Mouse (Mus musculus) spleen, embryonic (tissue): ENCODE results near the gene Rap1gds1.

Experiments
- CTCF ChIA-PET: fragments of 350-600 bp; sonication (Branson Sonifier 250); formaldehyde crosslinking; loops from one replicate; lab custom pipeline; 2022; lab: Charles Lee

The Rap1gds1 gene

DNA sequence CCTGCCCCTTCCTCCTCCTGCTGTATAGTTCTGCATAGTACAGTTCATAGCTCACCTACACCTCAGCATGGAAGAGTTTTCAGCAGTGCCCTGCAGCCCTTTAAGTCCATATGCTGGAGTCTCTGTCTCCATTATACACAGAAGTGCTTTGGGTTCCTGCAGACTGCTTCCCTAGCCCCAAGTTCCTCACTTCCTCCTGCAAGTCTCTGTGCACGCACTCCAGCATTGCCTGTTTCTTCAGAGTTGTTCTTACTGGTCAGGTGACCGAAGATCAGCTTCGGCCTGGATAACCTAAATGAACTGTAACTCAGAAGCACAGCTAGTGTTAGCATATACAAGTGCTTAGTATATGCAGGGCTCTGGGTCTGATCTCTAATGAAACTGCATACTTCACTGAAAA, 12.9 kb downstream of the Rap1gds1 start:
- CTCF ChIA-PET, result no interaction called here

DNA sequence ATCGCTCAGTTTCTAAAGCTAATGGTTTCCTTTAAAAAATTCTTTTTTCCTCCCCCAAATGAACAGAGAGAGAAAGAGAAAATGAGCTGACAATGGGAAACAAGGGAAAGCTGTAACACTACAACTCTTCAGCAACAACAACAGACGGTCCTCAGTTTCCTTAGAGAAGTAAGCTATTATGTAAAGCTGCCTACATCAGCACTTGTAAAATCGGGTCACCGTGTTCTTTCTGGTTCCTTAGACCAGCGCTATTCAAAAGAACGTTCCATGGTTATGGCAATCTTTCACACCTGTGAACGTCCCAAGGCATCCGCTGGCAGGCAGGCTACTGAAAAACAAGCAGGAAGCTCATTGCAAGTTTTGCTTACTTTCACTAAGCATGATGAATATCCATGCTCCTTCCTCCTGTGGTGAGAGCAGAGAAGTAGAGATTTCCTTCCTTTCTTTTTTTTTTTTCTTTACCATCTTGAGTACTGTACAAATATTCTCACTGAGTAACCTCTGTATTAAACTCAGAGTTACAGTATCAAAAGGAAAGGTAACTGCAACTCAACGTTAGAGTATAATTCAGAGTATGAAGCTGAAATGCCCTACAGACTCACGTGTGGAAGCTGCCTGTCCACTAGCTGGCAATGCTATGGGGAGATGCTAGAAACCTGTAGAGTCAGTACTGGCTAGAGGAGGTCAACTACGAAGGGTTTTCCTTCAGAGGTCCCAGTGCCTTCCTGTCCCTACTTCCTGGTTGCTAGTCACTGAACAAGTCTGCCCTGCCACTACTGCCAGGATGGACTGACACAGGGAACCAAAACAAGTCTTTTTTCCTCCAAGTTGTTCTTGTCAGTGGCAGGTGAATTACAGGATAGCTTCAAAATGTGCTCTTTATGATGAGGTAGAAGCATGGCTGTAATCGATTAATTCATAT, 26.0 kb downstream of the Rap1gds1 start:
- CTCF ChIA-PET, result interaction anchor here (0.7 kb wide), 1 partner anchor 94 kb away, joined by 5 read pairs; no protein-coding TSS in a partner anchor

DNA sequence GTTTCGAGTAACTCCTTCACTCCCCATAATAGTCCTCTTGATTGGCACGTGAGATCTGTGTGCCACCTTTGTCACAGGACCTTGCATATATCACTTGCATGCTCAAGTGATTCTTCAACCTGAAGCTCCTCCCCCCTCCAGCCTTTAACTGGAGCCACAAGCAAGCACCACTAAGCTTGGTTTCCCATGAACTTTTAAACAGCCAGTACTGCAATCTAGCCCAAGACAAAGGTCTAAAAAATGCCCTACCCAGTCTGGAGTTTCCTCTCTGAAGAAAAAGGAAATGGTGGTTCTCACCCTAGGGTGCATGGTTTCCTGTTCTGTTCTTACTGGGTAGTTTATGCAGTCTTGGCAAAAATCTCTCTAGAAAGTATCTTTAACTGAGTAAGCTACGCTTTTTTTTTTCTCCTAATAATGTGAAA, 32.6 kb downstream of the Rap1gds1 start:
- CTCF ChIA-PET, result no interaction called here

DNA sequence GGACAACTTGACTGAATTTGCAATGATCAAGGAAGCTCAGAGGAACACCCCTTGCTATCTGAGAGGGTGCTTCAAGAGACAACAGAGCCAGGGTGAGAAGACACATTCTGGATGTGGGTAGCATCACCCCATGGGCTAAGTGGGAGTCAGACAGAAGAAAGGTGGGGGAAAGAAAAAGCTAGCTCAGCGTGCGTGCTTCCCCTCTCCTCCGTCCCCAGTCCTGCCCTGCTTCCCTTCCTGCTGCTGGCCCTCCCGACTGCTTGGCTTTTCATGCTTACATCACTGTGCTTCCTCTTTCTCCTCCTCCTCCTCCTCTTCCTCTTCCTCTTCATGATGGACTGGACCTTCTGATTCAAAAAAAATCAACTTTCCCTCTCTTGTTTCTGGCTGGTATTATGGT, 33.1 kb downstream of the Rap1gds1 start:
- CTCF ChIA-PET, result no interaction called here

DNA sequence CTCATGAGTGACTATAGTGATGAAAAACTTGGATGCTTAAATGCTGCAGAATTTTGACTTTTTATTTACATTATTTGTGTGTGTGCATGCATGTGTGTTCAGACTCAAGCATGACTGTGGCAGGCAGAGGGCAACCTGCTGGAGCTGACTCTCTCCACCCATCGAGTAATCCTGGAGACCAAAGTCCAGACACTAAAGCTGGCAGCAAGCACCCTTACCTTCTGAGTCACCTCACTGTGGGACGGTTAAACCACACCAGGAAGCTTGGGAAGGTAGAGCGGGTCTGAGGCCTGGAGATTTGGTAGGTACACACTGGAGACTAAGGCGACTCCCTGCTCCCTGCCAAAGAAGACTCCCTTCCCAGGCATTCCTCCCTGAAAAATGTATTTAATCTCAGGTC, 38.0 kb downstream of the Rap1gds1 start:
- CTCF ChIA-PET, result no interaction called here

DNA sequence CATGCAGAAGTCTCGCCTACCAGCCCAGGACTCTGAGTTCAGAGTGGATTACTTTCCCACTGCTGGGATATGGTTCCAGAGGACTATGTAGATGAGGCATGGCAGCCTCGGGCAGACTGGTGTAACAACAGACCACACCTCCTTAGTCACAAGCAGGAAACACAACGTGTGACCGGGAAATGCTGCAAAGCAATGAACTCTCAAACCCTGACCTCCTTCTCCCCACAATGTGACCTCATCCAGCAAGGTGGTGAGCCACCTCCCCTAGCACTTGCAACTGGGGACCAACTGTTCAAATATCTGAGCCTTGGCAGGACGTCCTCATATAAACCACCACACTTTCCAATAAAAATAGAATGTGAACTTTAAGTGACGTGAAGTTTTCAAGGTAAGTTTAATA, 41.8 kb downstream of the Rap1gds1 start:
- CTCF ChIA-PET, result no interaction called here

DNA sequence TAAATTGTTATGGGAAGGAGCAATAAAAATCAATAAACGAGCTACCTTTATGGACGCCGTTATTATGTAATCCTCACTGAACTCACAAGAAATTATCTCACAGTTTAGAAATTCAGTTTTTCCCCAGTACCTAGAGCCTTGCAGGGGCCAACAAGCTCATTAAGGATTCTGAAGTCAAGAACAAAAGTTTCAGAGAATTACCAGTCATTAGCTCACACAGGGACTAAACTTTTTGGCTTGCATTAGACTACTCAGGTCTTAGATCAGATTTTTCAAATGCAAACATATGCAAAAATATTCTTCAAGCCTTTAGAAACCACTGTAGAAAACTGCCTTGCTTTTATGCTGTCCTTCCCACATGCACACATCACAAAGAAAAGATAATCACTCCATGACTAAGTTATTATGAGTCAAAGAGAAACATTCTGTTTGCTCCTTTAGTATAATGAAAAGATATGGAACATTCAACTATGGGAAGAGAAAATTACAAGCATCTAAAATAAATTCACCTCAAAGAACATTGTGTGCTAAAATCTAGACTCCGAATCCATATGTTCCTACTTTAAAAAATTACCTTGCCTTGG, 44.3 kb downstream of the Rap1gds1 start:
- CTCF ChIA-PET, result no interaction called here

DNA sequence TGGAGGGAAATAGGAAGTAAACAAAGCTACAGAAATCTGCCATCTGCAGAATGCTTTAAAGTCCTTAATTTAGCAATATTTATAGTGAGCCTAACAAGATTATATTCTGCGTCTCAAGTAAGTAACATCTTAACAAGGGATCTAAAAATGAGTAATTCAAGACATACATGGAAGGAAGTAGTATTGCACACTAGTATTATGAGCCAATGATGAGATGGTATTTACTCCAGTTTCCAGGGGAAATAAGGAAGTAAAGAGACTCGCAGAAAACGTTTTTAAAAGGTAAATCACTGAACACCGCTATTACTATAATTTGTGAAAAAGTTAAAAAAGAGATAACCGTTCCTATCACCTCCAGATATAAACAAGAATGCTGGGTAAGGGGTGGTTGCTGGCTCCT, 49.9 kb downstream of the Rap1gds1 start:
- CTCF ChIA-PET, result no interaction called here

DNA sequence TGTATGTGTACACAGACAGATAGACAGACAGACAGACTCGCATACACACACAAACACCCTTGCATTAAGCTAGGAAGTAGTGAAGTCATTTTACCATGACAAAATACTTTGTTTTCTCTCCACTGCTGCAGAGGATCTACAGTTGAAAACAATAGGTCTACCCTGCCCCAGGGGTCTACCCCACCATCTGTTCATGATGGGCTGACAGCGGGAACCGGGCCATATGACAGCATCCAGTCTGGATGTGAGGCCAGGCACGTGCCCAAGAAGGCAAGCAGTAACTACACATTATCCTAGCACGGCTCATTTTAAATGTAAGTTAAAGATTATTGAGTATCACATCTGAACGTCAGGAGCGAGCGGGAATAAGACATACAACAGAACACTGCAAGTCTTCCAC, 51.4 kb downstream of the Rap1gds1 start:
- CTCF ChIA-PET, result no interaction called here

DNA sequence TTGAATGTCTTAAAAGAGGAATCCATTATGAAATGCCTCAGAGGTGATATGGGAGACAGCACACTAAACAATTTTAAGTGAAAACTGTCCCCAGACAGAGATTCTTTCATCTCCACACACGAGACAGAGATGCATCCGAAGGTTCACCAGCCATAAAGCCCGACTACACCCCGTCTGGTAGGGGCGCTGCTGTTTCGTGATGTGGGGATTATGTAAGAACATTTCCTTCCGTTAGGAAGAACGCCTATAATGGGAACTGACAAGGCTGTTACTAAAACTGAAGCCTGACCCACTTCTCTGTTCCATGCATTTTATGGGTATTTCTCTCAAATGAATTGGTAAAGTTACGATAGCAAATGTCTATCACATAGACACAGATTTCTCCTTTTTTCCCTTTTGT, 62.6 kb downstream of the Rap1gds1 start:
- CTCF ChIA-PET, result no interaction called here

DNA sequence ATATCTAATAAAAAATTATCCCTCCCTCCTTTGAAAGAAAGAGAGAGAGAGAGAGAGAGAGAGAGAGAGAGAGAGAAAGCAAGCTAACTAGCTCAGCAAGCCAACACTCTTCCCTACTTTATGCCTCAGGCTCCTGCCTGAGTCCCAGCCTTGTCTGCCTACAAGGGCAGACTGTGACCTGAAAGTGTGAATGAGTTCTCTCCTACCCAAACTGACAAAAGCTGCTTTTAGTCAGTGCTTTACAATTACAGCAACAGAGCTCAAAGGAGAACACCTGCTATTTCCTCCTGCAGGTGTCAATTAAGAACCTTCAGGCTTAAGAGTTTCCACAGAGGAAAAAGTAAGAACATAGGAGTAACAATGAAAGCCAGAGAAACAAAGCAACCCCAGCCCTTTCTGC, 69.3 kb downstream of the Rap1gds1 start:
- CTCF ChIA-PET, result no interaction called here

DNA sequence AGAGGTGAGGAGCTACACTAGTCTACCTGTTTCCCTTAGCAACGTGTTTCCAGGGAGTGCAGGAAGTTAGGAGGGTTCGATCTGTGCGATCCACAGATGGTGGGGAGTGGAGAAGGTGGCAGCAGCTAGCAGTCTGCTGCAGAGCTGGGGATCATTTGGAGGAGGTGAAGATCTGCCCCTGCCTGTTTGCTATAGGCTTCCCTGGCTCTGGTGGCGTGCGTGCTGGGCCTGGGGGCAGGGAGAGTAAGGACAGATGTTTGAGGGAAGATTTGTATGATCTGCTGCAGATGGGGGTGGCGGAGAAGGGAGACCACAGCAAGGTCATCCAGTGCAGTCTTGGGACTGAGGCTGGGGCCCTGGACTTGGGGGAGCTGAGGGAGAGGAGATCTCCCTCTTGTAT, 72.2 kb downstream of the Rap1gds1 start:
- CTCF ChIA-PET, result no interaction called here

DNA sequence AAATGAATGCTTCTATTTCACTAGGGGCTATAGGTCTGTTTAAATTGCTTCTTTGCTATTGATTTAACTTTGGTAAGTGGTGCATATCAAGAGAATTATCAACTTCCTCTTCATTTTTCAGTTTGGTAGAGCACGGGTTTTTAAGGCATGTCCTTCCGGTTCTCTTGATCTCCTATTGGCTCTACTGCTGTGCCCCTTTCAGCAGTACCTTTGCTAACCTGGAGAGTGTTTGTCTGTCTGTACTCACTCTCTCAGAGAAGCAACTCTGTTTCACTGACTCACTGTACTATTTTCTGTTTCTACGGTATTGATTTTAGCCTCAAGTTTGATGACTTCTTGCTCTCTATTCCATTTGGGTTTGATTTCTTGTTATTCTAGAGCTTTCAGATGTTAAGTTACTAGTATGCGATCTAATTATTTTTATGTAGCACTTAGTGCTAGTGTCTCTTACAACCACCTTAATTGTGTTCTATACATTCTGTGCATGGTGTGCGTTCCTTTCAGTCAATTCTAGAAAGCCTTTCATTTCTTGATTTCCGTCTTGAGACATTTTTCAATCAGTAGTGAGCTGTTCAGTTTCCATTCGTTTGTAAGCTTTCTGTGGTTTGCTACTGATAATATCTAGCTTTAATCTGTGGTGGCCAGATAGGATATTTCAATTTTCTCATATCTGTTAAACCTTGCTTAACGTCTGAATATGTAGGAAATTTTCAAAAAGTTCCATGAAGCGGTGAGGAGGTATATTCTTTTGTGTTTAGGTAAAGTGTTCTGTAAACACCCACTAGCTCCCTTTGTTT, 74.7 kb downstream of the Rap1gds1 start:
- CTCF ChIA-PET, result no interaction called here

DNA sequence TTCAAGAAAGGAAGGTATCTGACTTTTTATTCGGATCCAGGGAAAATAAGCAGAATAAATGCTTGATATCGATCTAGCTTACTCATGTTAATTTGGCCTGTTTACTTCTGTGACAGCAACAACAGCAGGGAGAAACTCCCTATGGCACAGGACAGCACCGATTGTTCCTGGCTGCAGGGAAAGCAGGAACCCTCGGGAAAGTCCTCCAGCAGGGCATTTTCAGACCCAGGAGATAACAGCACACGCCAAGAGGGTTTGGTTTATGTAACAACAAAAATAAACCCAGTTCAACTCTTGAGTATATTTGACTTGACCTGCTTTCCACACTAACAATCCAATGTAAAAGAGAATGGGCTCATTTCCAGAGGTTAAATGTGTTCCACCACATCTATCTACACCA, 81.5 kb downstream of the Rap1gds1 start:
- CTCF ChIA-PET, result no interaction called here

DNA sequence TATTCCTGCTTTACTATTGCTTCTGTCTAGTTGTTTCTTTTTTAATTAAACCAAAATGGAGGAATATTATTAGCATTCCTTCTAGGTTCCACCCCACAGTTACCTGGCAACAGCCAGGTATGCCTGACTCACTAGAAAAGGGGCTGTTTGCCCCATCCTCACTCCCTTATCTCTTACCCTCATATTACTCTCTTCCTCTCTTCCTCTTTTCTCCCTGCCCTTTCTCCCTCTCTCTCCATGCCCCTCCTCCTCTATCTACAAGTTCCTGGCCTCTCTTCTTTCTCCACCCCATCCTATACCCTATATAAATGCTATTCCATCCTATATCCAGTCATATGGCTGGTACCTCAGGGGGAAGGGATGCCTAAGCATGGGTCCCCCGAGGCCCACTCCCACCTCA, 83.6 kb downstream of the Rap1gds1 start:
- CTCF ChIA-PET, result no interaction called here

DNA sequence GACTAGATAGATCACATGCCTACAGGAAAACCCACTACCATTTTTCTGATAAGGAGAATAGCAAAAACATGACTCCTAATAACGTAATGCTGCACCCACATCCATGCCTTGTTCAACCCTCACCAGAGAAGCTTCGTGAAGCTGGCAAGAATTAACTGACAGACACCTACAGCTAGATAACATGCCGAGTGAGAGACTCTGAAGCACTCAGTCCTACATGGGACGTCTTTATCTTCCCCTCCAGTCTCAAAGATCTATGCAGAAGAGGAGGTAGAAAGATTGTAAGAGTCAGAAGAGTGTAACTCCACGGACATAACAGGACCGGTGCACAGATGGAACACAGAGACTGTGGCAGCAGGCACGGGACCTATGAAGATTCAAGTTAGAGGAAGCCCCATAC, 85.9 kb downstream of the Rap1gds1 start:
- CTCF ChIA-PET, result no interaction called here

DNA sequence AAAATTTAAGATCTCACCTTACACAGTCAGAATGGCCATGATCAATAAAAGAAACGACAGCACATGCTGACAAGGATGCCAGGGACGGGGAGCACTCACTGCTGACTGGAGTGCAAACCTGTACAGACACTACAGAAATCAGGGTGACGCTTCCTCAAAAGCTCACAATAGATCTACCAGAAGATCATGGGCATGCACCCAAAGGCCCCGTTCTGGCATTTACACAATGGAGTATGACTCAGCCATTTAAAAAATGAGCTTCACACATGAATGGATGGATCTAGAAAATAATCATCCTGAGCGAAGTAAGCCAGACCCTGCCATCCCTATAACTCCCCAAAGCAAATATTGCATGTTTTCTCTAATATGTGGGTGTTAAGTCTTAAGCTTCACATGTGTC, 87.0 kb downstream of the Rap1gds1 start:
- CTCF ChIA-PET, result no interaction called here

DNA sequence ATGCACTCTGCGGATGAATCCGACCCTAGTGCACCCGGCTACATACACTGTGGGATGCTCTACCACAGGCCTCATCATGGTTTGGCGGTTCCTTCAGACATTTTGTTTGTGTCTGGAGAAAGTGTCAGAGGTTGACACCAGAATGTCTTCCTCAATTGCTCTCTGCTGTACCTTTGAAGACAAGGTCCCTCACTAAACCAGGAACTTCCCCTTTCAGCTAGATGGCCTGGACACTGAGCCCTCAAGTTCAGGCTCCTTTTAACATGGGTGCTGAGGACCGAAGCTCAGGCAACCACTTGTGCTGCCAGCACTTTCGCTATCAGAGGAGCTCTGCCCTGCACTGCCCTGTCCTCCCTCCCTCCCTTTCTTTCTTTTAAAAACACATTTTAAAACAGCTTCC, 92.8 kb downstream of the Rap1gds1 start:
- CTCF ChIA-PET, result interaction anchor here (0.6 kb wide), 1 partner anchor 100 kb away, joined by 3 read pairs; no protein-coding TSS in a partner anchor

DNA sequence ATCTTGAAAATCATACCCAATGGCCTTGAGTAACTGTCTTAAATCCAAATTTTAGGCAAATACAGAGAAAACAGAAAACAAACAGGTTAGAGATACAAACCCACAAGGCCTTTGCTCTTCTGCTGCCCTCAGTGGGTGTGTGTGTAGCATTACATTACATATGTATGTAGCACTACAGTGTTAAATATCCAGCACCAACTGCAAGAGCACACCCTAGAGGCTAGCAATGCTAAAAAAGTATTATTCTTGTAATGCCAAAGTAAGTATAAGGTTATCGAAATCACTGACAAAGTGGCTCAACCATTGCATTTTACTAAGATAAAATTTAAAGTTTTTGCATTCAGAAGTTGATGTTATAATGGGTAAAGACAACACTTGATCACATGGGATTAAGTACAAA, 97.6 kb downstream of the Rap1gds1 start:
- CTCF ChIA-PET, result interaction anchor here (0.5 kb wide), 1 partner anchor 13 kb away, joined by 3 read pairs; no protein-coding TSS in a partner anchor

DNA sequence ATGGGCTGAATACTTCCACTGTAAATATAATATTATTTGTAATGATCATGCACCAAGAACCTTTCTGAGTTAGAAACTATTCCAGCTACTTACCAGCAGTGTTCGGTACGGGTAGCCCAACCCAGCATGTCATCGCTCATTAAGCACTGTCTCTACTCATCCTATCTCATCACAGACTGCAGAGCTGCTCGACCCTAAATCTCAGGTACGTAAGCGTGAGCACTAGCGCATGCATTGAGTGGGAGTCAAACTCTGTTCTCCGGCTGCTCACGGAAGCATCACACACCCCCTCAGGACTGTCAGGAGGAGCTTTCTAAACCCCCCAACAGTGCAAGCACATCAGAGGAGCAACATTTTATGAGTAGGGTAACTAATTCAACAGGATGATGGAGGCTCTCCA, 107.4 kb downstream of the Rap1gds1 start:
- CTCF ChIA-PET, result no interaction called here

DNA sequence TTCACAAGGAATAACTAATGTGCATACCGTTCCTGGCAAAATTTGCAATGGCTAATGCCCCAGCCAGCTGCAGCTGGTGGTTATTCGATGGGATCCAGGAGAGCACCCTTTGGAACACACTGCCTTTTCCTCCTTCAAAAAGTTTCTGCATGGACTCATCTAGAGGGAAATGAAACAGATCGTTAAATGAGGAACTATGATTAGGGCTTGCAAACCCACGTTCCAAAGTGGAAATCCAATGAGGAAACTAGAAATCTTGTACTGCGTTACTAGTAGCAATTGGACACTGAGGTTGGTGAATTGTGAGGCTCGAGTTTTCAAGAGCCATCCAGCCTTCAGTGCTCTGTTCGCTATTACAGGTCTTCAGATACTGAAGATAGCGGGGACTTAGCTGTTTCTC, 116.5 kb downstream of the Rap1gds1 start:
- CTCF ChIA-PET, result no interaction called here

DNA sequence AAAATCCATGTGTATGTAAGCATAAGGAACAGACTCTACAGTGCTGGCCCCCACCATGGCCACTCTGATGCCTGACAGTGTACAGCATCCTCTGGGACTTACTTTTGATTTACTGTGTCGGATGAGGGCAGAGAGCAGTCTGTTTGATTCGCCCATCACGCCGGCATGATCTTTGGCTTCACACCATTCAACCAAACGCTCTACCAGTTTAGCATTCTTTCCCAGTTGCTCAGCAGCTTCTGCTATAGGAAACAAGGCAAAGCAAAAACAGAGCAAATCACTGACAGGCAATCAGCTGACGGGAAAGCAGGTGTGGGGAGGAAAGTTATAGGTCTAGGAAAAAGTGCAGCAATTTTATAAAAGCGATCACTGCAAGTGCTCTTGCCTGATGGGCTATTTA, 119.8 kb downstream of the Rap1gds1 start:
- CTCF ChIA-PET, result no interaction called here
